Mouse (Mus musculus): ENCODE measurements at regions not wholly inside any gene's neighbourhood (a gene's known extent, or its start where the extent isn't known, plus 50 kb on each side); places are given as distances from the start of the nearest gene placed in this dataset.
"Not testable (repeated sequence)": the region's sequence is repeated elsewhere in the genome, so short reads cannot be mapped to it uniquely, and the experiment has no call there.

DNA sequence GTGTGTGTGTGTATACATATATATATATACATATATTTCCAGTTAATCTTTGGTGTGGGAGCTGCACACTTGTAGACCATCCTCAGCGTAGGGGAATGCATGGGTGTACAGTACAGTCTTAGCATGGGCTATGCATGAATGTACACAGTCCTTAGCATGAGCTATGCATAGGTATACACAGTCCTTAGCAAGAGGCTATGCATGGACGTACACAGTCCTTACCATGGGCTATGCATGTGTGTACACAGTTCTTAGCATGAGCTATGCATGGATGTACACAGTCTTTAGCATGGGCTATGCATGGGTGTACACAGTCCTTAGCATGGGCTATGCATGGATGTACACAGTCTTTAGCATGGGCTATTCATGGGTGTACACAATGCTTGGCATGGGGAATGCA is 70.5 kb downstream of the Rchy1 start:
- DNase-seq = no peak

DNA sequence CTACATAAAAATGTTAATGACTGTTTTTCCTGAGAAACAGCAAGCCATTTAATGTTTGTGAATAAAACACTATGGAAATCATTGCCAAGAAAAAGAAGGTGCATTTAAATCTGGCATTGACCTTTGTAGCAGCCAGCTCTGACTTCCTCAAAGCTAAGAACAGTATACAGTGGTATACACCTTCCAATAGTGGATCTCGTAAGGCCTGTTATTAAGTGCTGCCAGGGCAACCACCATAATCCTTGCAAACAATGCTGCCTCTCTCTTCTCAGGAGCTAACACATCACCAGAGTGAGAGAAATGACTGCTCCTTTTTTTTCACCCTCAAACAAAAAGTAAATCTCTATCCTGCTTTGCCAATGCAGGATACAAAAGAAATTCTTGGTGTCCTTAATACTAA is 81.1 kb downstream of the Rchy1 start:
- DNase-seq = no peak

DNA sequence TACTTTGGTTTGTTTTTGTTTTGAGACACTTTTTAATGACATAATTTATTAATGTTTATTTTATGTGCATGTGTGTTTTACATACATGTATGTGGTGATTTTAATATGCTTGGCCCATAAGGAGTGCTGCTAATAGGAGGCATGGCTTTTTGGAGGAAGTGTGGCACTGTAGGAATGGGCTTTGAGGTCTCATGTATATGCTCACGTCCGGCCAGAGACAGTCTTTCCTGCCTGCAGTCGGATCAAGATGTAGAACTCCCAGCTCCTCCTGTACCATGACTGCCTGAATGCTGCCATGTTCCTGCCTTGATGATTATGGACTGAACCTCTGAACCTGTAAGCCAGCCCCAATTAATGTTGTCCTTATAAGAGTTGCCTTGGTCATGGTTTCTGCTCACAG is 82.6 kb downstream of the Rchy1 start:
- DNase-seq = no peak

DNA sequence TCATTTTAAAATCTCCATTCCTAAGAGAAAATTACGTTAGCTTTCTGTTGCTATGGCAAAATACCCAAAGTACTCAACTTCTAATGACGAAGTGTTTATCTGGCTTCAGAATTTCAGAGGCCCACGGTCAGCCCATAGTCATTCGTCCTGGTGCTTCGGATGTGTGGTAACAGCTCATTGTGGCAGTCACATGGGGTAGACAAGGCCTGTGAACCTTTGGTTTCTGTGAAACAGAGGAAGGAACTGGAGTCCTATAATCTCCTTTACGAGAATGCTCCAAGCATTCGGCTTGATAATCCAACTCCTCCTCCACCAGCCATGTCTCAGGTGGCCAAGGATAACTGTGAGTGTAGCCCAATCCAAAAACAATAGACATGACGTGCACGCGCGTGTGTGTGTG is 84.2 kb downstream of the Rchy1 start:
- DNase-seq = no peak

DNA sequence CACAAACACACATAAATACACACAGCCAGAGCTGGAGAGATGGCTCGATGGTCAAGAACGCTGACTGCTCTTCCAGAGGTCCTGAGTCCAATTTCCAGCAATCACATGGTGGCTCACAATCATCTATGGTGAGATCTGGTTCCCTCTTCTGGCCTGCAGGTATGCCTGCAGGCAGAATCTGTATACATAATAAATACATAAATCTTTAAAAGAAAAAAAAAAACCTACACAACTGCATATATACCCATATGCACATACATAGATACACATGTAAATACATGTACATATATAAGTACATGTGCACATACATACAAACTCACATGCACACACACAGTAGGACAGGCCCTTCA is 86.2 kb downstream of the Rchy1 start:
- DNase-seq = no peak

DNA sequence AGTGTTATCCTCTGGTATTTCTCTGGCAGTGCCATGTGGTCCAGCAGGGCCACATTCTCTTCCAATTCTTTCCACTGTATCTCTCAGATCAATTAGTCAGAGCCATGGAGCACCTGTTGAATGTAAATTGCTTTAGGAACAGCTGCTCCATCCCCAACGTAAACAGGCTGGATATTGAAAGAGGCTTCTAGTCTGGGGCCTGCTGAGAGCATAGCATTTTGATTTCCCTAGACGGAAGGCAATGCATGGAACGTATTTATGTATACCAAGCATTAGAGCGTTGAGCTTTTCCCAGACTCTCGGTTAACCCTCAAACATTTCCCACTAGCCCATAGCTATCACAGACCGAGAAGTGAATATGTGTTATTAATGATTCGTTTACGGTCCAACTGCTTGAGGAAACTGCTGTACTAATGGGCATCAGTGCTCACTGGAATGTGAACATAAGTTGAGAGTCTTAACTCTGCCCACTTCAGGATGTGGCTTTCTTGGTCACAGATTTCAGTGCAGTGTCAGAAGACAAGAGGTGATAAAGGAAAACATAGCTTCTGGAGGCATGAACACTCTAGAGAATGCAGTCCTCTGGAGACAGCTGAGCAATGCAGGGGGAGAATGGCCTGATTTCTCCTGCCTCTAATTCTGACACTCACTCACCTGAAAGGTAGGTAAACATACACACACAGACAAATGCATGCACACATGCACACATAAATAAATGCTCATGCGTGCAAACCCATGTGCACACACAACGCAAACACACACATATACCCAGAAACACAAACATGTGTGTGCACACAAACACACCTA is 86.8 kb downstream of the Rchy1 start:
- no peak for DNase-seq

DNA sequence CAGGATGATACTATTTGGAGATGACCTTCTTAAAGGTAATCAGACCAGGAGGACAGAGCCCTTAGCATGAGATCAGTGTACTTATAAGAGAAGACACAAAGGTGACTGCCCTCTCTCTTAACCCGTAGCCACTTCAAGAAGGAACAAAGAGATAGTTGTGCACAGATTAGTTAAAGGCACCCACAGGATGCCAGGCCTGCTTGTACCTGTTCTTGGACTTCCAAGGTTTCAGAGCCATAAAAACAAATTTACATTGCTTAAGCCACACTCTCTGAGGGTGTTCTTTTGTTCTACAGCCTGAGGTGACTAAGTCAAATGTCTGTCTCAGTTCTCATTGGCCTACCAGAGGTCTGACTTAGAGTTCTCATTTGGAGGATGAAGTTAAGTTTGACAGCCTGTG is 90.1 kb downstream of the Rchy1 start:
- no peak for DNase-seq

DNA sequence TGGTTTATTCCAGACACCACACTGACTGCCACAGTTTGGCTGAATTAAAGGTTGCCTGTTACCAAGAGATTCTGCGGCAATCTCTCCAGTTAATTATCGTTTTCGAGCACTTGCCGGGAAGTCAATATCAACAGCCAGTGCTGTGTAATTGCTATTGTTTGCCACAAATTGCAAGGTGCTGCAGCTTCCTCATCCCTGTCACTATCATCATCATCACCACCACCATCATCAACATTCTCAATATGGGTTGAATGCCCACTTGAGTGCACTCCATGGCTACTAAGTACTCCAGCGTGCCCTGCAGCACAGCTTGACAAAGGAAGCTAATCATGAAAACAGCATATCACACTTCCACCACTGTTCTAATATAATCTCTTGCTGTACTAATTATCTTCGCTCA is 93.1 kb downstream of the Rchy1 start:
- no peak for DNase-seq

DNA sequence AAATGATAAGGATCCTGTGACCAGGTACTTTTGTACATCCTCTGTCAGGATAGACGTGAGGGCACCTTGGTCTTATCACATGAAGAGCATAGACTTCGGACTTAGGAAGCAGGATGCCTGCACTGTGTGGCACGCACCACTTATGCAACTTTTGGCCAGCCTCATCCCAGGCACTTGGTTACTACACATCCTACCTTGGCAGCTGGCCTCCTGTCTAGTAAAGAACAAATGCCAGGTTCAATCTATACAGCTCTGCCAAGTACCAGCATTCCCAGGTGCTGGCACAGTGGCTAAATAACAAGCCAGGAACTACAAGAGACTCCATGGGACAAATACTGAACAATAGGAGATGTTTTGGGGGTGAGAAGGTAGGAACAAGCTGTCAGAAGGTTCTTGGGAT is 96.7 kb downstream of the Rchy1 start:
- no peak for DNase-seq

DNA sequence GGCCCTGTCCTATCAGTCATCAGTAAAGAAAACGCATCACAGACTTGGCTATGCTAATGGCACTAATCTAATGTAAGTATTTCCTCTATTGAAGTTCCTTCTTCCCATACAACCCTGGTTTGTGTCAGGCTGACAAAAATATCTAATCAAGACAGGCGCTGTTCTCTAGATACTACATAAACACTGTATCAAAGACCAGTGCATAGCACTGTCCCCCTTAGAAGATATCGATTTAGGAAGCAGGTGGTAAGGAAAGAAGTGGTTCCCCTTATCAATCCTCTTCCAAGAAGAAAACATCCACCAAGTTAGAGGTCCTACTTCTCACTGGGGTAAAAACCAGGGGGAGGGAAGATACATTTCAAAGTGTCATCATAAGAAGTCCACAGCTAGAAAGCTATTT is 97.5 kb downstream of the Rchy1 start:
- no peak for DNase-seq

DNA sequence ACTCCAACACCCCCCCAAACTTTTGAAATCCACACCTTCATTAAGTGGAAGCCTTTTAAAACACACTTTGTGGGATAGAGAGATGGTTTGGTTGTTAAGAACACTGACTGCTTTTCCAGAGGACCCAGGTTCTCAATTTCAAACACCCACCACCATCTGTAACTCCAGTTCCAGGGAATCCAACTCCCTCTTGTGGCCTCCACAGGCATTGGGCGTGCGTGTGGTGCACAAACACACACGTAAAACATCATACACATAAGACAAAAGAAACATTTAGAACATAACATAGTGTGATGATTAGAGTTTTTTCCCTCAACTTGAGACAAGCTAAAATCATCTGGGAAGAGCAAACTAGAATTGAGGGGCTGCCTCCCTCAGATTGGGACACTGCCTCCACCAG is 100.0 kb downstream of the Rchy1 start:
- DNase-seq = no peak

DNA sequence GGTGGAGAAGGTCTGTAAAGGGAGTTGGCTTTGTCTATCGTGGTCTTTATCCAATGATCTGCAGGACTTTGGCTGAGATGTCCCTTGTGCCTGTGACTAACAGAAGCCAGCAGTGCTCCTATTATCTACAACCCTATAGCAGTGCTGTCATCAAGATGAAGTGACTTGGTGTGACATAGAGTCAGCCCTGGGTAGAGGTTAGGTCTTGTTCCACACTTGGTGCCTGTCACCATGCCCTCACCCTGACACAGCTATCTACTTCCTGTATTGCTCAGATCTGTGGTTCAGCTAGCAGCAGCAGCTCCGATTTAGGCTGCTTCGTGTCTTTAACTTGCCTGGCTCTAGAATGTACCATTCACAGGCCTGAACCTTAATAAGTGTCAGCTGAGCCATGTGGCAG is 100.6 kb downstream of the Rchy1 start:
- no peak for DNase-seq

DNA sequence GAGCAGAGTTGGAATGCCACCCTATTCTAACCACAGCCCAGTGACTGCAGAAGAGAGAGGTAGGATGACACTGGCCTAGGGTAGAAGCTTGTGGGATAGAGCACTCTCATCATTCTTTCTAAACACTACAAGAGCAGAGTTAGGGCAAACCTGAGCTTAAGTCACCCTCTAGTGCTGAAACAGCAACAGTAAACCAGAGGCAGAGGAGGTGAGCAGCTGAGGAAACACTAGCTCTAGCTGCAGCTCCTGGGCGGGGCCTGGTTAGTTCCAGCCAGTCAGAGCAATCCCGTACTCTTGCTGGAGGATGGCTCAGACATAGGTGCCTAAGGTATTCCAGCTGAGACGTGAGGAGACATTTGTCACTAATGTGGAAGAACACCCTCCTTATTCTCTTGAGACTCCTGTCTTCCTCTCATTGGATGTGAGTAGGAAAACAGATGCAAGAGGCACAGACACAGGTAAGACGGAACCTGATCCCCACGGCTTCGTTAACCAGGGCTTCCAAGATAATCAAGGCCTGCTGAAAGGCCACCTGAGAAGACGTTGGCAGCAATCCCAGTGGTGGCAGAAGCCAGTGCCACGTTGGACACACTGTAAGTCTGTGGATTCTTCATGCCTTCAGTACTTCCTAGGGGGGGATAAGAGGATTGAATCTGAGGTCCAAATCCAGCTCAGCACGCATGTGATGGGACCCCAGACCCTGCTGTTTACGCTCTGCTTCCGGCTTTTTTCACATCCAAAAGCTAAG is 101.3 kb downstream of the Rchy1 start:
- DNase-seq = peak; percentile 7

DNA sequence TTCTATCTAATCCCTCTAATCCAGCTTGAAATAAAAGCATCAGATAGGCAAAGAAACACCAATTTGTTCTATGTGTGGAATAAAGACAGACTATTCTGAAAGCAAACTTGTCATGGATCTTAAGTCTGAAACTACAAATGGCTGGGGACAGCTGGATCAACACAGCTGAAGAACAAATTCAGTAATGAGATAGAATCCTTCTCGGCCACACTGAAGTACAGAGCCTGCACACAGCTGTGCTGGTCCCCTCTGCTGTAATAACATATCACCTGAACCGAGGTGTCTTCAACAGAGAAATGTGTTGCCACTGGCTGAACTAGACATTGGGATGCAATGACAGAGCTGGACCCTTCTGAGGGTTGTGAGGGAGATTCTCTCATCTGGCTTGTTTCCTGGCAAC is 102.4 kb downstream of the Rchy1 start:
- no peak for DNase-seq

DNA sequence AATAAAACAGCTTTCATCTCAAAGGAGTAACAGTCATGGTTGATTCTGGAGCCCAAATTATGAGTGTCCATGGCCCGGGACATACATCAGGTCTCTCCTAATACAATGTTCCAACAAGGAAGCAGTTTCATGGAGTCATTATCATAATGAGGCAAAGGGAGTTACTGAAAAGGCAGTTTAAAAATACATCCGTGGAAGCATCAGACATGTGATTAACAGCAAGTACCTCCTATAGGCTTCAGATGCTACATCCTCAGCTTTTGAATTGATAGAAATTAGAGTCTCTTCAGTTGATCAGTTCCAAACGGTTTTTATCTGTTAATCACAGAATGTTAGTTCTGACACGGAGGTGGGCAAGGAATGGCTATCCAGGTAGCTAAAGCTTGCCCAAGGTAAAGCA is 110.5 kb downstream of the Rchy1 start:
- DNase-seq = no peak

DNA sequence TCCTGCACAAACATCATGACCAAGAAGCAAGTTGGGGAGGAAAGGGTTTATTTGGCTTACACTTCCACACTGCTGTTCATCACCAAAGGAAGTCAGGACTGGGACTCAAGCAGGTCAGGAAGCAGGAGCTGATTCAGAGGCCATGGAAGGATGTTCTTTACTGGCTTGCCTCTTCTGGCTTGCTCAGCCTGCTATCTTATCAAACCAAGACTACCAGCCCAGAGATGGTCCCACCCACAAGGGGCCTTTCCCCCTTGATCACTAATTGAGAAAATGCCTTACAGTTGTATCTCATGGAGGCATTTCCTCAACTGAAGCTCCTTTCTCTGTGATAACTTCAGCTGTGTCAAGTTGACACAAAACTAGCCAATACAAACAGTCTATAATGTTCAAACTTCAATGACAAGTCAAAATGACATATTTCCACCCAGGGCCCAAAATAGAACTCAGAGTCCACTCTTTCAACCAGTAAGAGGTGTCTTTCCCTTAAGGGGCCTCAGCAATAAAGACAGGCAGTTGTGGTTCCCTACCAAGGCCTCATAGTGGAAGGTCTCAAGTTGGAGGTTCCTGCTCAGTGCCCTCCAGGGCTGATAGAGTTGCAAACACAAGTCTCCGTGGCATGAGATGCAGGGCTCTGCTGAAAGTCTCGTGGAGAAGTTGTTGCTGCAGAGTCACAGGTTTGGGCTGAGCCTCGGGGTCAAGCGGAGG is 111.9 kb downstream of the Rchy1 start:
- DNase-seq = not testable (repeated sequence)

DNA sequence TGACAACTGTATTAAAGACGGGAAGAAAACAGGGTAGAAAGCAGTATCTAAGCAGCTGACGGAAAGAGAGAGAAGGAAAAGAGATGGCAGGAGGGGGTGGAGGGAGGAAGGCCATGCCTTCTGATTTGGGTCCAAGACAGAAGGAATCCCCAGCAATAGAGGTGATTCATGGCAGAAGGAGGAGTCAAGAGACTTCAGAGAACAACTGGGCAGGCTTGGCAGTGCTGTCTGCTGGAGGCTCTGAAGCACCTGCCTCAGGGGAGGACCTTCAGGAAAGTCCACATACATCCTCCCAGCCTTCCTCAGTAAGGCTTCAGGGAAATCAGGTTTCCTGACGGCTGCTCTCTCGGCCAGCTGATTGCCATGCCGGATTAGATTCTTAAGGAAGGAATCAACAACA is 112.4 kb downstream of the Rchy1 start:
- no peak for DNase-seq

DNA sequence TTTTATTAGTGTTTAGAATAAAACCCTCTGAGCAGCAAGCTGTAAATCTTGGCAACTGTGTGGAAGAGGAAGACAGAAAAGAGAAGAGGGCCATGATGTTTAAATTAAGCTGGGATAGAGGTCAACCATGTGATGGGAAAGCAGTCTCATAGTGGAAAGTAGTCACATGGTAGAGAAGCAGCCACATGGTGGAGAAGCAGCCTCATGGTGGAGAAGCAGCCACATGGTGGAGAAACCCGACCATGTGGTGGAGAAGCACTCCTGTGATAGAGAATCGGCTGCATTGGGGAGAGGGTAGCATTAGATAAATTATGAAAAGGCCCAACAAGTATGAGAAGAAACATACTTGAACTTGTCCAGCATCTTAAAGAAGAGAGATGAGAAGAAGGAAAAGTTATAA is 113.3 kb downstream of the Rchy1 start:
- DNase-seq = no peak

DNA sequence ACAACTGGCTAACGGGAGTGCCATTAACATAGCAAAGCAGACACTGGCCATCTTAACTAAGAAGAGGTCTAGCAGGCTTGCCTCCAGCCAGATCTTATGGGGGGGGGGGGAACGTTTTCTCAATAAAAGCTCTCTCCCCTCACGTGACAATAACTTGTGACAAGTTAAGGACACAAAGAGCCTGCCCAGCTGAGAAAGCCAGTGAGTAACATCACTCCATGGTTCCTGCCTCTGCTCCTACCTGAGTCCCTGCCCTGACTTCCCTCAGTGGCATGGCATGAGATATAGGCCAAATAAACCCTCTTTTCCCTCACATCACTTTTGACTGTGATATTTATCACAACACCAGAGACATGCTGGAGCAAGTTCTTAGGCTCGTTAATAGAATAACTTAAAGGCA is 113.8 kb downstream of the Rchy1 start:
- DNase-seq = no peak

DNA sequence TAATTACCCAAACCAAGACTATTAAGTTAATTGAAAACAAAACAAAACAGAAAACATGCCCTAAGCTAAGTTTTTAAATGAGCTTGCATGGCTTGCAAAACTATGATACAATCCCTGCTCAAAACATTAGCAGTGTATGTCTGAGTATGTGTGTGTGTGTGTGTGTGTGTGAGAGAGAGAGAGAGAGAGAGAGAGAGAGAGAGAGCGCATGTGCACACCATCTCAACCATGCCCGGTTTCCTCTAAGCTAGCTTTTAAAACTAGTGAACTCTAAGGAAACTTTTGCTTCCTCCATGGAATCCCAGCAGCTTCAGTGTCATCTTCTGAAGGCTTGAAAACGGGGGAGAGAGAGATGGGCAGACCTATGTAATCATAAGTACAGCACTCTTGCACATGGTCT is 114.3 kb downstream of the Rchy1 start:
- DNase-seq = no peak

DNA sequence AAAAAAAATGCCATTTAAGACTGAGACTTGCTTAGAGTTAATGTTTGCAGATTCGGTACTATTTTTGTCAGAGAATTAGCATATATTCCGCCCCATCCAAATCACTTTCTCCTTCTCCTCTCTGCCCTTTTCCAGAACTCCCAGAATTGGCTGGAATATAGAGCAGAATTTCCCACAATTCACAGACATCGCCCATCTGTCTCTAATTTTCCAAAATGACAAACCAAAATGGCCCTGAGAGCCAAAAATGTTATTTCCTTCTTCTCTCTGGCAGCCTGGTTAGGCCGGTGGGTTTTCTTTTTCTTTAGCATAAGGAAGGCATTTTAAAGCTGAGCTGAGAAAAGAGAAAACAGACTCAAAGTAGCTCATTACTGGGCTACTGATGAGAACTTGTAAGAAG is 119.8 kb downstream of the Rchy1 start:
- DNase-seq = no peak

DNA sequence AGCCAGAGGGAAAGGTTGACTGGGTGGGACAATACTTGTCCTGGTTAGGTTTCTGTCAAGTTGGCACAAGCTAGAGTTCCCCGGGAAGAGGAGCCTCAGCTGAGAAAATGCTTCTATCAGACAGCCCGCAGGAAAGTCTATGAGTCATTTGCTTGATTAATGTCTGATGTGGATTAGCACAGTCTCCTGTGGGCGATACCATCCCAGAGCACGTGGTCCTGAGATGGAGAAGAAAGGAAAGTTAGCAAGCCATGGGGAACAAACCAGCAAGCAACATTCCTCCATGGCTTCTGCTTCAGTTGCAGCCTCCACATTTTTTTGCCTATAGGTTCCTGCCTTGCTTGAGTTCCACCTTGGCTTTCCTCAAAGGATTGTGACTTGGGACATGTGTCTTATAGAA is 121.8 kb downstream of the Rchy1 start:
- no peak for DNase-seq

DNA sequence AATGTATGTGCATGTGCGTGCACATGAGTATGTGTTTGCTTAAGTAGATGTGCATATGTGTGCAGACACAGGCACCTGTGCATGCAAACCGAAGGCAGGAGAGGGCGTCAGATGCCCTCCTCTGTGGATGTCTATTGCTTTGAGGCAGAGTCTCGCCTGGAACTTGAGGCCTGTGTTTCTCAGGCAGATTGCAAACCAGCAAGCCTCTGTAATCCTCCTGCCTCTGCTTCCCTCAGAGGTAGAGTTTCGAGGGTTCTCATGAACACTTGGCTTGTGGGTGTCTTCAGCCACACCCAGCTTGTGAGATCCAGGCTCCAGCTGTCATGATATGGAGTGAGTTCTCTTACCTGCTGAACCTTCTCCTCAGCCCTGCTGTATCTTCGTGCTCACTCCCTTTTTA is 134.4 kb downstream of the Rchy1 start:
- no peak for DNase-seq

Measured in adrenal gland, adult 2 months (tissue).